Mouse (Mus musculus): ENCODE measurements around the gene Mindy3.

DNA sequence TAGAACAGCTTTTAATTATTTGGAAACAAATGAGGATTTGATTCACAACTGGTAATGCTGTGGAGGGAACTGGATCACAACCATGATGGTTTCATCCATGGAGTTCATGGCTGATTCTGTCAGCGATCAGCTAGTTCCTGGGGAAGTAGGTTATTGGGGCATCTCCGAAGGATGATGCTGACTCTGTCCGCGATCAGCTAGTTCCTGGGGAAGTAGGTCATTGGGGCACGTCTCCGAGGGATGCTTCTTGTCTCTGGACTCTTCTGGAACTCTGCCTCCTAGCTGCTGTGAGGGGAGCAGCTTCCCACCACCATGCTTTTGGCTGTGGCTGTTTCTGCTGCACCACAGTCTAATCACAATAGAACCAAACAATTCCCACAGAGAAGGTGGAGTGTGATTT, 105.2 kb downstream of the Mindy3 start:
- TF ChIP-seq CTCF (IDR thresholded peaks at IDR 0.05; ENCODE audit: extremely low read depth, insufficient read length, insufficient replicate concordance, low read depth, low read length) (no peak), POLR2A (IDR thresholded peaks at IDR 0.05; ENCODE audit: low read depth, low read length) (no peak)
